Mouse (Mus musculus) megakaryocyte progenitor cell, adult 5-6 weeks (primary cell): Measurements from ENCODE around the gene Taf5l. TPM values are rescaled to one million over a fixed set of nuclear protein-coding genes. Genes with fewer than 3 reads are reported as not detected.
A peak's percentile ranks its signal among the peaks of the same experiment; 100 is the strongest.
"Not testable (repeated sequence)": the region's sequence is repeated elsewhere in the genome, so short reads cannot be mapped to it uniquely, and the experiment has no call there.

Experiments used
- ATAC-seq: replicated peaks from 2 replicates; pipeline ENCODE4 v1.8.0; 2016; ENCODE audit warnings: mild to moderate bottlenecking, moderate TSS enrichment, inconsistent platforms; ENCODE audit not compliant: poor library complexity
- total RNA-seq, 2 experiments: library from RNA; stranded (forward) in 1 of 2; stranded (reverse) in 1 of 2; fragments of 157-497, 149-512 nt in 1 of 2; fragments of 200-1000 nt in 1 of 2; gene quantifications; 2 replicates each; pipeline versions ENCODE4 v1.2.3 to v1.2.4; 2015 to 2017

The Taf5l gene
- total RNA-seq, 2 experiments from 2014 or later, result 32.8 TPM

GRCm38 (mm10) chr8:123966896-123967295, 54.3 kb downstream of the Taf5l start:
- ATAC-seq, result peak; percentile 74

- no peak for ATAC-seq
Measured at GRCm38 (mm10) chr8:123961371-123961770, 59.8 kb downstream of the Taf5l start.

- ATAC-seq, result not testable (repeated sequence)
Measured at GRCm38 (mm10) chr8:123960556-123960955, 60.6 kb downstream of the Taf5l start.

- ATAC-seq, result no peak
Measured at GRCm38 (mm10) chr8:123960056-123960455, 61.1 kb downstream of the Taf5l start.

GRCm38 (mm10) chr8:123959473-123959872, 61.7 kb downstream of the Taf5l start:
- peak; percentile 63; the same call in 1 of the 2 replicates for ATAC-seq

GRCm38 (mm10) chr8:123958130-123958529, 63.1 kb downstream of the Taf5l start:
- ATAC-seq, result no peak

- no peak for ATAC-seq
Measured at GRCm38 (mm10) chr8:123954246-123954645, 67.0 kb downstream of the Taf5l start.

DNA sequence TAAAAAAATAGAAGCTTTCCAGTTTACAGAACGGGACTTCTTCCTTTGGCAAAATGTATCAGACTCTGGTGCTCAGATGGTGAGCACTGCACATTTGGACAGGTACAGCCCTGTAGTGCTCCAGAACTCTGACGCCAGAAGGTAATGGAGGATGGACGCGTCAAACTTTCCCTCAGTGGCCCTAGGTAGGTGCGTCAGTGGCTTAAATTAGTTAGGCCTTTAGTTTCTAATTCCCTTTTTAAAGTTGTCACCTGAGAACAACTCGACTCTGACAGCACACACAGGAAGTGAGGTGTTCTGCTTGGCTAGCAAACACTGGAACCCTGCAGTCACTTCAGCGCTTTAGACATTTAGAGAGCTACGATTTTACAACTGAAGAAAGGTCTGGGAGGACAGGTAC, 67.5 kb downstream of the Taf5l start:
- no peak for ATAC-seq

- ATAC-seq, result peak; percentile 66
Measured at GRCm38 (mm10) chr8:123950077-123950802, 71.0 kb downstream of the Taf5l start.

DNA sequence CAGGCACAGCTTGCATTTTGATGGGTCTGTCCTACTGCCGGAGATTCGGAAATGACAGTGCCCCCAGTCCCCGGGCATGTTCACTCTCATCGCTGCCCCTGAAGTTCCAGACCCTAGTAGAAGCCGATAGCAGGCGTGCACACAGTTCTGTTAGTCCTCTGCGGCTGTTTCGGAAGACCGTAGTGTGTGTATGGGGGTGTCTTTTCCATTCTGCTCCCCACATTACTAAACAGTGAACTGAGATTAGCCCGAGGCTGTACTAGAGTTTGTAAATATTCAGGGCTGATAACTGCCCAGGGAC, 71.6 kb downstream of the Taf5l start:
- no peak for ATAC-seq

DNA sequence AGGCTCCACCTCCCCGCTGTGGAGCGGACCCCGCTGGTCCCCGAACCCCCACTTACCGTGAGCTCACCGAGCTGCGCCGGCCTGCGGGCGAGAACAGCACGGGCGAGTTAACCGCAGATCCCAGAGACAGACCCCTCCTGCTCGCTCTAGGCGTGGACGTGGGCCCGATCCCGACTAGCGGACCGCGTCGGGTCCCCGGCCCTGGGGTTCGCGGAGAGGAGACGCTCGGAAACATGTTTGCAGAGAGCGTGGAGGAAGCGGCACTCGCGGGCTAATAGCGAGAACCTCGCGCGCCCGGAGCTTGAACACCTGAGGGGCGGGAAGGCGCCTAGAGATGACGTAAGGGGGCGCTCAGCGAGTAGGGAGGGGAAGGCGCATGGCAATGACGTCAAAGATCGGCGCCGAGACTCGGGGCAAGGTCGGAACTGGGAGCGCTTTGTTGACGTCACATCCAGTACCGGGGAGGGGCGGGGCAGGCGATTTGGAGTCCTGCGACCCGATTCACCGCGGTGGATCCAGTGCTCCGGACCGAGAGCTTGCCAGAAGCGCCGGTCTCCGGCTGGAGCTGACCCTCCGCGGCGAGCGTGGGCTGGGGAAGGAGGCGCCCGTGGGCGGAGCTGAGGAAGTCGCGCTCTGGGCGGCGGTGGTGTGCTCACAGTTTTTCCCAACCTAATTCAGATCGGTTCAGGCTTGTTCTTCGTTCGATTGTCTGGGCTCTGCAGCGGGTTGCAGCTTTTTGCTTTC, 72.1 kb downstream of the Taf5l start, which contains the start of gene Nup133:
Gene Nup133, minus strand, starts transcription at position 324 of the 744 bp plus-strand sequence.
- ATAC-seq, result peak; percentile 95

Other genes starting within 250 kb of the Taf5l start
- 5.3 and 12.5 TPM in 2 replicates for gene Rab4a, start 215.4 kb downstream of the Taf5l start, total RNA-seq (2015)
- 5.2 and 5.9 TPM in 2 replicates for gene Rab4a, start 215.4 kb downstream of the Taf5l start, total RNA-seq (2017)
- gene Ccsap, start 161.2 kb downstream of the Taf5l start, total RNA-seq (2015), result 5.3 and 6.9 TPM in 2 replicates
- 6.3 and 8.4 TPM in 2 replicates for gene Ccsap, start 161.2 kb downstream of the Taf5l start, total RNA-seq (2017)
- not detected in 2 replicates for gene Acta1, start 126.6 kb downstream of the Taf5l start, total RNA-seq (2015)
- gene Acta1, start 126.6 kb downstream of the Taf5l start, total RNA-seq (2017), result not detected in 2 replicates
- gene Nup133, start 72.1 kb downstream of the Taf5l start, total RNA-seq (2015), result 27.8 and 28.7 TPM in 2 replicates
- gene Nup133, start 72.1 kb downstream of the Taf5l start, total RNA-seq (2017), result 28.2 and 33.0 TPM in 2 replicates
- 15.5 and 18.2 TPM in 2 replicates for gene Abcb10, start 38.3 kb downstream of the Taf5l start, total RNA-seq (2015)
- gene Abcb10, start 38.3 kb downstream of the Taf5l start, total RNA-seq (2017), result 25.0 and 26.7 TPM in 2 replicates
- 25.5 and 29.6 TPM in 2 replicates for gene Urb2, start 111 bp upstream of the Taf5l start, total RNA-seq (2015)
- 23.9 and 24.2 TPM in 2 replicates for gene Urb2, start 111 bp upstream of the Taf5l start, total RNA-seq (2017)
- 50.8 and 51.2 TPM in 2 replicates for gene Galnt2, start 210.0 kb upstream of the Taf5l start, total RNA-seq (2015)
- gene Galnt2, start 210.0 kb upstream of the Taf5l start, total RNA-seq (2017), result 20.9 and 36.1 TPM in 2 replicates